Mouse (Mus musculus) adrenal gland, postnatal 36 days (tissue): ENCODE results near the gene Ube2n. TPM values are rescaled to one million over a fixed set of nuclear protein-coding genes. Genes with fewer than 3 reads are reported as not detected.

ENCODE experiments used
- DNase-seq, 2 experiments: peaks; one replicate each; pipeline ENCODE4 v3.0.0; 2021; ENCODE audit warnings: mixed read lengths in 1 of 2
- long read RNA-seq, 2 experiments: library from polyadenylated mRNA; stranded (forward); transcript quantifications; one replicate each; pipeline ENCODE4 v2.0.0; 2021; ENCODE audit warnings: borderline sequencing depth in 2 of 2
- total RNA-seq, 2 experiments: library from RNA; stranded (reverse); gene quantifications; 2 replicates each; pipeline ENCODE4 v1.2.3; 2021

The Ube2n gene
- 100 to 1,000 TPM; 138 to 147 TPM for total RNA-seq
- long read RNA-seq, experiment 1, transcript Ube2n-201 (4 exons, 3,867 nt): major isoform, 86 of 97 reads
- long read RNA-seq, experiment 1, partial matches to known transcripts: 2 of 97 reads
- long read RNA-seq, experiment 1, other reads (novel, unspliced or antisense): 8 of 97 reads
- long read RNA-seq, experiment 2, transcript Ube2n-201 (4 exons, 3,867 nt): major isoform, 49 of 50 reads
- long read RNA-seq, experiment 2, partial matches to known transcripts: 0 of 50 reads
- long read RNA-seq, experiment 2, other reads (novel, unspliced or antisense): 1 of 50 reads

- peak; percentile 99 for DNase-seq
These were observed at the start of gene Ube2n for GRCm38 (mm10) chr10:95514656-95515292. TSS of gene Ube2n (plus strand) at chr10:95515145.

DNA sequence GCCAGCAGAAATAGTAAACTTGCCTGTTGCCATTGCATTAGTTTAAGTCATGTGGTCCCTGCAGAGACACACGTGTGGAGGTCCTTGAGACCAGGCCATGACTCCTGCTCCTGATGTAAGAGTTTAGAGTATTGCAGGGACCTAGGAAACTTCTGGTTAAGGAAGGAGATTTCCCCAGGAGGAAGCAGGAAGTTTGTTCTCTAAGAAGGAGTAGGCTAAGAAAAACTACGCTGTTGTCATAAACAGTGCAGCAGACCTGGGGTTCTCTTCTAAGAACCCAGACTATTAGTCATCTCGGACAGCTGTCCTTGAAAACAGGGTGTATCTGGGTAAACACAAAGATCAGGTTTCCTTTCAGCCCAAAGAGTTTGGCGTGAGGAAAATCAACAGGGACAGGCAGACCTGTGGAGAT is 49.5 kb upstream of the Ube2n start:
- peak; percentile 17 to 37 for DNase-seq

GRCm38 (mm10) chr10:95468894-95469293 is 46.1 kb upstream of the Ube2n start:
- no peak for DNase-seq

DNA sequence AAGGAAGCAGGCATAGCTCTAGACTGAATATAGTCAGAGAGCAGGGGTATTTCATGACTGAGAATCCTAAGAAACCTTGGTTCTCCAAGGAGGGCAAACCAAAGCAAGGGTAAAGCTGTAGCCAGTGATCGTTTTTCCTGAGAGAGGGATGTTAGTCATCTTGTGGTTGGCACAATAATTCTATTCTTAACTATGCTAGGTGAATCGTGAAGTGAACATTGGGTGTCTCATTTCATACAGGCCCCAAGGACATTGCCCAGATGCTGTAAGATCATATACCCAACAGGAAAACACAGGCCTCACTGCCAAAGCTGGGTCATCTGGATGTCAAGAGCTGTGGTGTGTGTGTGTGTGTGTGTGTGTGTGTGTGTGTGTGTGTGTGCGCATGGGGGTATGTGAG is 43.8 kb upstream of the Ube2n start:
- DNase-seq: no peak

GRCm38 (mm10) chr10:95471889-95472547 is 42.9 kb upstream of the Ube2n start:
- DNase-seq: no peak

DNA sequence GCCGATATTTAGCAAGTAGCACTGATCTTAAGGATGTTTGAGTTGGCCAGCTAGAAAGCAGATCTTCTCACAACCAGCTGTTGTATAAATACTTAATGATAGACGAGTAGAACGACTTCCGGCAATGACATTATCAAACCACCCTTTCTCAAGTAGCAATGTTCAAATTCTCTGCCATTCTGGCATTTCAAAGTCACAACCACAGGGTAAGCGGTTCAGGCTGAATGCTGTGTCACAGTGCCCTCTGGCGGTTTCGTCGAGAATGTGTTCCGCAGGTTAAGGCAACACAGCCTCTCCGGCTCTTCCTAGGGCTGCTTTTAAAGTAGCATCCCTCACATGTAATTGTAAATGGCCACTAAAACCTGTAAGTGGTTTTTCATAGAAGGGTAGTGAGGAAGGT is 39.0 kb upstream of the Ube2n start:
- peak; percentile 89 to 90 for DNase-seq

- DNase-seq: no peak
These were observed 37.4 kb upstream of the Ube2n start for GRCm38 (mm10) chr10:95477516-95477915.

- DNase-seq: peak; percentile 49 to 63
These were observed 25.3 kb upstream of the Ube2n start for GRCm38 (mm10) chr10:95489653-95490052.

DNA sequence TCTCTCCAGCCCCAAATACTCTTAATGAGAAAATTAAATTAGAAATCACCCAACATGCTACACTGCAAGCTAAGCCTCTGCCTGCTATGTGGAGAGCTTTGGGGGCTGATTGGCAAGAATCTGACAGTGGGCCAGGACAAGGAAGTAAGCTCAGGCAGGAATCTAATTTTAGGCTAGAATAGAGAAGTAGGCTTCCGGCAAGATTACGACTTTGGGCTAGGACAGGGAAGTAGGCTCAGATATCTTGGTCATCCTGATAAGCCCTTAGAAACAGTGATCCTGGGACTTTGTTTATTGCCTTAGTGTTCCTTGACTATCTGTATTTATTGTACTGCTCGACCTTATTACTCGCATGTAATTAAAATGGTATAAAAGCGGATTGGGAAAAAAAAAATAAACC is 20.7 kb upstream of the Ube2n start:
- DNase-seq: no peak

DNA sequence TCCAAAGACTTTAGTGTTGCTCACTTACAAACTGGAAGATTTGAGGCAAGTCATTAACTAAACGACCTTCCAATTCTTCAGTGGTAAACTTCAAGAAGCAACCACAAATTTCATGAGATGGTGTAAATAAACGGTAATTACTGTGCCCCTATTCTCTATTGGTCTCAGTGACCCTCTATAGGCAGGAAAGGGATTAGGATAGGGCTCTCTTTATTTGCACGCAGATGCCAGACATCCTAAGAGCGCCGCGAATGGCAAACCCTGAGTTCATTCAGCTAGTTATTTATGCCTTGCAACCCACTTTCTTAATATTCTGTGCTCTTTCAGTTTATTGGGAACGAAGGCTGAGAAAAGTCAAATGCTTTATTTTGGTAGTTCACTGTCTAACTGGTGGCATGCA is 13.9 kb upstream of the Ube2n start:
- no peak for DNase-seq

DNA sequence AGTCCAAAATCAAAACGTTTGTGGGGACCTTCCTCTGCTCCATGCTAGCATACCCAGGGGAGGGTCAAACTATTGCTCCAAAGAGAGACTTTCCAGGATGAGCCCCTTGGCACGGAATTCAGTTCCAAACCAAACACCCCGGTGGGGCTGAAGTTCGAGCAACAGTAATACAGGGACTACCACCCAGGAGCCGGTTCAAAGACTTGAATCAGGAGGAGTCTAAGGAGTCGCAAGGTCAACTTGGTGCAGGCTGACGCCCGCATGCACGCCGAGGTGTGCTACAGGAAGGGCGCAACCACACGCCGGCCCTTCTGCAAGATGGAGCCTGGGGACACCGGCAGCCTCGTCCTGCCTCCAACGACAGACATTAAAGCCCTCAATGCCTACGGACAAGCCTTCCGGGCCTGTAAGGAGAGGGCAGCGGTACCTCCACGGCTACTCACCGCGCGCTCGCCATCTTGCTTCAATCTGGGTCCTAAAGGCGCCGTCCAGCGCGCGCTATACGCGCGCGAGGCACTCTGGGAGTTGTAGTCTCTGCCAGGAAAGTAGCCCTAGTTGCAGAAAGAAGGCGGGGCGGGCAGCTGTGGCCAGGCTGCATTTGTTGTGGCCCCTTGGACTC is 13.4 kb upstream of the Ube2n start, which contains the start of gene Mrpl42:
TSS of gene Mrpl42 (minus strand) at position 478 of the 619 bp plus-strand sequence.
- peak; percentile 90 to 92 for DNase-seq

DNA sequence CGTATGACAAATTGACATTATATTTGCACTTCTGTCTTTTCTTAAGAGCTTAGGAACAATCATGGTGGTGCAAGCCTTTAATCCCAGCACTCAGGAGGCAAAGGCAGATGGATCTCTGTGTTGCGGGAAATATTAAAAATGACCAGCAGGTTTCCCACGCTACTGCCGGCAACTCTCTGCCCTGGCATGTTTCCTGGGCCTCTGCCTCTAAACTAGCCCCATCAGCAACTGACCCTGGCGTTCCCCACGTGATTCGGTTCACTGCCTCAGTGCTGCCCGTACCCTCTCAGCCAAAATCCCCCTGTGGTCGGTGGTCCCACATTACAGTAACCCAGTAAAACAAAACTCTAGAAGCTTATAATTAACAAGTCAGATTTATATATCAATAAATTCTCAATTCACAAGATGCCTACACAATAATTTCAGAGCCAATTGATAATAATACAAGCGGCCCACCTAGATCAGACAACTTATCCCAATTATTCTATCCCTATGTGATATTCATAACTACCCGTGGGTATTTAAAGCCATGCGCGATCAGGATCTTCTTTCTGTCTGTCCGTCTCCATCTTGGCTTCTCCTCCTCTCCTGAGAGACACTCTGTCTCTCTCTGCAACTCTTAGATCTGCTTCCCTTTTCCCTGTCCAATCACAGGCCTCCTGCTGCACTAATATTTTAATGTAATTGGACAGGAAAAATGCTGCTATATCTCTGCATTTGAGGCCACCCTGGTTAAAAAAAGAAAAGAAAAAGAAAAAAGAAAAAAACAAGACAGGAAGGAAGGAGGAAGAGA is 11.3 kb upstream of the Ube2n start:
- DNase-seq: no peak

DNA sequence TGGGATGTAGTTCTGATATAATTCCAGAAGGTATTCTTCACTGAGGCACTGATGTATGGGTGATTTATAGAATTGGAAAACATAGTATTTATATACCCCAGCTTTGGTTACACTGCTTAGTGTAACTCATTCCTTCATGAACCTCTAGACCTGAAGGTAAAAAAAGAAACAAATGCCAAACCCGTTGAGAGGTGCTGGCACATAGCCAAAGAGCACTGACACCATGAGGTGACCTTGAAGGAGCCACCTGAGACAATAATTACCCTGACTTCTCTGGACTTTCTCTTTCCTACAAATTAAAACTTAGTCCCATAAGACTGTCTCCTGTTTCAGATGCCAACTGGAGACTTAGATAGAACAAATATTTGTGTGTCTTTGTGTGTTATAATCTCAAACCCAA is 10.6 kb upstream of the Ube2n start:
- DNase-seq: no peak

DNA sequence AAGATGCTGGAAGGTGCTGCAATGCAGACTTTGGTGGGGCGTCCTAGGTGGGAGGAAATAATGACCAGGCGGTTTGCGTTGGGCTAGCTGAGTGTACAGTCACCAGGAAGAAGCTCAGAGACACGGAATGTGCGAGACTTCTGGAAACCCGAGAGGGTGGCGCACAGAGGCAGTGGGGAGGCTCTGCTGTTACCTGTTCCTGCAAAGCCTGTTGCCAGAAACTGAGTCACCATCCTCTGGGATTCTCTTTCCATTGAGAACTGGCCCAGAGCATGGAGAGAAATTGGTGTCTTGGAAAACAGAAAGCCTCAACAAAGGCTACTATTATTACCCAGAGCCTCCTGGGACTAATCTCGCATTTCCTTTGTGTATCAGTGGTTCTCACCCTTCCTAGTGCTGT is 6.8 kb upstream of the Ube2n start:
- DNase-seq: no peak

DNA sequence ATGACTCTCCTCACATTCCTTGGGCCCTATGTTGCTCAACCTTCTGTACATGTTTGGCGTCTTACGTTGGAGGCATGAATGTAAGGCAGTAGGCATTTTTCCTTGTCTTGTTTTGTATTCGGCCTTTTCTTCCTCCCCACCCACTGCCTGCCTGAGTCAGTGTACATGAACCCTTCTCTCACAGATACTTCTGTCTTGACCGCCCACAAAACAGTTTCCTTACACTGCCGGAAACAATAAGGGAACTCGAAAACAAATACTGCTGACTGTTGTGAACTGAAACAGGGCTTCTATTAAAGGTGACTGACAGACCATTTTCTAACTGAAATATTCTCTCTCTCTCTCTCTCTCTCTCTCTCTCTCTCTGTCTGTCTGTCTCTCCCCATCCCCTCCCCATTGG is 6.2 kb upstream of the Ube2n start:
- no peak for DNase-seq

- DNase-seq: no peak
These were observed 5.7 kb upstream of the Ube2n start for GRCm38 (mm10) chr10:95509263-95509662.

DNA sequence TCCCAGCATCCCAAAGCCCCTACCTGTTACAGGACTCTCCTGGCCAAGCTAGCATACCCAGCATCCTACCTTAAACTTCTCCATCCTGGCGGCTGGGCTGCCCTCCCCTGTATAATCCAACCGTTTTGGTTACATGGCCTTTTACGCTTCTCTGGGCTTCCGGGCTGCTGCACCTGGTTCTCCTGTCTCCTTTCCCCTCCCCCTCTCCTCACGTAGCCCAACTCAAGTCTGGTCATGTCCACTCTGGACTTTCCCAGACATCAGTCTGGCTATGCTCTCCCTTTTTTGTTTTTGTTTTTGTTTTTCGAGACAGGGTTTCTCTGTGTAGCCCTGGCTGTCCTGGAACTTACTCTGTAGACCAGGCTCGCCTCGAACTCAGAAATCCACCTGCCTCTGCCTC is 2.3 kb upstream of the Ube2n start:
- DNase-seq: no peak

- DNase-seq: no peak
These were observed 983 bp upstream of the Ube2n start for GRCm38 (mm10) chr10:95513768-95514556.

- DNase-seq: peak; percentile 61 to 69
These were observed 467 bp downstream of the Ube2n start for GRCm38 (mm10) chr10:95515293-95515931.

GRCm38 (mm10) chr10:95517656-95518055 is 2.7 kb downstream of the Ube2n start:
- DNase-seq: peak in 1 of 2 experiments; percentile 7
